Mouse (Mus musculus) monocyte, adult 5-6 weeks (primary cell): ENCODE measurements around the gene Phf14. TPM values are rescaled to one million over a fixed set of nuclear protein-coding genes. Genes with fewer than 3 reads are reported as not detected.

Source experiments
- total RNA-seq: library from RNA; stranded (forward); fragments of 200-1000, 200-491, 200-594 nt; gene quantifications from 3 replicates; pipeline ENCODE4 v1.2.3, GENCODE M21; 2017

Phf14 gene
- total RNA-seq, 1 experiment from 2014 or later: 94.3 TPM

Other genes starting within 250 kb of the Phf14 start
- 112 to 231 TPM (median 166 TPM) in 3 replicates for gene Ndufa4, start 312 bp upstream of the Phf14 start, total RNA-seq